Mouse (Mus musculus) left cerebral cortex, adult 8-10 months (tissue): ENCODE results near the gene Krt28. TPM values are rescaled to one million over a fixed set of nuclear protein-coding genes. Genes with fewer than 3 reads are reported as not detected.

Experiments used
- DNase-seq, 2 experiments: peaks; one replicate each; pipeline ENCODE4 v3.0.0; 2022; ENCODE audit warnings: low spot score in 2 of 2
- total RNA-seq, 4 experiments: library from RNA; stranded (reverse); gene quantifications; 2 replicates each; pipeline ENCODE4 v1.2.4; 2022

Krt28 gene
- total RNA-seq, 4 experiments from 2014 or later: 0.21 TPM; not detected in 3

GRCm38 (mm10) chr11:99369229-99369628, 5.5 kb downstream of the Krt28 start:
- DNase-seq: no peak

- no peak for DNase-seq
Measured at GRCm38 (mm10) chr11:99366791-99367190, 7.9 kb downstream of the Krt28 start.

- DNase-seq: peak in 1 of 2 experiments; percentile 30
Measured at GRCm38 (mm10) chr11:99364412-99364811, 10.3 kb downstream of the Krt28 start.

- DNase-seq: no peak
Measured at GRCm38 (mm10) chr11:99361423-99361822, 13.3 kb downstream of the Krt28 start.

GRCm38 (mm10) chr11:99351004-99351403, 23.7 kb downstream of the Krt28 start, which contains the start of gene Krt27:
Gene Krt27, minus strand, starts transcription at chr11:99351104.
- DNase-seq: no peak

- DNase-seq: no peak
Measured at GRCm38 (mm10) chr11:99339299-99339847, 35.3 kb downstream of the Krt28 start.

GRCm38 (mm10) chr11:99337866-99338265, 36.8 kb downstream of the Krt28 start, which contains the start of gene Krt26:
Gene Krt26, minus strand, starts transcription at chr11:99337966.
- DNase-seq: no peak

GRCm38 (mm10) chr11:99333426-99333825, 41.3 kb downstream of the Krt28 start:
- peak in 1 of 2 experiments; percentile 27 for DNase-seq

GRCm38 (mm10) chr11:99329655-99330054, 45.0 kb downstream of the Krt28 start:
- DNase-seq: no peak

- DNase-seq: no peak
Measured at GRCm38 (mm10) chr11:99322851-99323250, 51.9 kb downstream of the Krt28 start, which contains the start of gene Krt25. Gene Krt25, minus strand, starts transcription at chr11:99322951.

GRCm38 (mm10) chr11:99321094-99321493, 53.6 kb downstream of the Krt28 start:
- no peak for DNase-seq

GRCm38 (mm10) chr11:99319127-99319526, 55.6 kb downstream of the Krt28 start:
- no peak for DNase-seq

- DNase-seq: no peak
Measured at GRCm38 (mm10) chr11:99316543-99316942, 58.2 kb downstream of the Krt28 start.

Other genes starting within 250 kb of the Krt28 start
- under 1 TPM in 2 of 4 experiments, not detected in 2; 0.16 to 0.23 TPM for gene Ccr7, start 219.8 kb downstream of the Krt28 start, total RNA-seq
- 10 to 100 TPM; 46.9 to 61.5 (median 53.0) TPM for gene Smarce1, start 143.9 kb downstream of the Krt28 start, total RNA-seq
- 10 to 100 TPM; 30.4 to 38.4 (median 34.0) TPM for gene Krt222, start 130.8 kb downstream of the Krt28 start, total RNA-seq
- not detected for gene Krt24, start 89.6 kb downstream of the Krt28 start, total RNA-seq
- gene Krt25, start 52.0 kb downstream of the Krt28 start, total RNA-seq: not detected
- under 1 TPM in 1 of 4 experiments, not detected in 3; 0.14 TPM for gene Krt26, start 36.9 kb downstream of the Krt28 start, total RNA-seq
- not detected for gene Krt27, start 23.8 kb downstream of the Krt28 start, total RNA-seq
- 10 to 100 TPM; 11.4 to 13.8 (median 12.0) TPM for gene Krt10, start 14.5 kb upstream of the Krt28 start, total RNA-seq
- 10 to 100 TPM in 1 of 4 experiments, 1 to 10 TPM in 3; 8.6 to 10.0 (median 9.5) TPM for gene Krt12, start 47.4 kb upstream of the Krt28 start, total RNA-seq
- gene Krt20, start 63.2 kb upstream of the Krt28 start, total RNA-seq: not detected
- gene Krt23, start 118.2 kb upstream of the Krt28 start, total RNA-seq: not detected
- gene Krt39, start 146.4 kb upstream of the Krt28 start, total RNA-seq: not detected
- gene Krt40, start 168.3 kb upstream of the Krt28 start, total RNA-seq: not detected
- gene Krtap3-3, start 176.0 kb upstream of the Krt28 start, total RNA-seq: not detected
- not detected for gene Krtap3-2, start 181.9 kb upstream of the Krt28 start, total RNA-seq
- not detected for gene Gm11939, start 184.6 kb upstream of the Krt28 start, total RNA-seq
- gene Krtap3-1, start 191.7 kb upstream of the Krt28 start, total RNA-seq: not detected
- not detected for gene Krtap1-5, start 206.1 kb upstream of the Krt28 start, total RNA-seq
- gene Krtap1-4, start 208.8 kb upstream of the Krt28 start, total RNA-seq: not detected
- not detected for gene Krtap1-3, start 216.4 kb upstream of the Krt28 start, total RNA-seq
- not detected for gene Krtap9-3, start 223.2 kb upstream of the Krt28 start, total RNA-seq
- gene Gm11938, start 228.4 kb upstream of the Krt28 start, total RNA-seq: not detected
- gene Gm11937, start 235.3 kb upstream of the Krt28 start, total RNA-seq: not detected
- gene Krtap2-4, start 239.9 kb upstream of the Krt28 start, total RNA-seq: not detected
- not detected for gene Gm11562, start 245.5 kb upstream of the Krt28 start, total RNA-seq